Mouse (Mus musculus): ENCODE results near the gene Azin2.

Gene Azin2

GRCm38 (mm10) chr4:128897911-128898421 lies 64.3 kb downstream of the Azin2 start:
- DNase-seq (ENCODE audit: inconsistent ontology term), result peak; percentile 29

- no peak for DNase-seq (ENCODE audit: inconsistent ontology term)
These were observed 65.6 kb downstream of the Azin2 start for GRCm38 (mm10) chr4:128896667-128897066.

GRCm38 (mm10) chr4:128895841-128896240 lies 66.4 kb downstream of the Azin2 start:
- no peak for DNase-seq (ENCODE audit: inconsistent ontology term)

GRCm38 (mm10) chr4:128894112-128894511 lies 68.1 kb downstream of the Azin2 start:
- no peak for DNase-seq (ENCODE audit: inconsistent ontology term)

GRCm38 (mm10) chr4:128892188-128892587 lies 70.1 kb downstream of the Azin2 start:
- no peak for DNase-seq (ENCODE audit: inconsistent ontology term)

- no peak for DNase-seq (ENCODE audit: inconsistent ontology term)
These were observed 70.5 kb downstream of the Azin2 start for GRCm38 (mm10) chr4:128891746-128892145.

- peak; percentile 43 for DNase-seq (ENCODE audit: inconsistent ontology term)
These were observed 71.1 kb downstream of the Azin2 start for GRCm38 (mm10) chr4:128891157-128891556.

- DNase-seq (ENCODE audit: inconsistent ontology term), result no peak
These were observed 72.3 kb downstream of the Azin2 start for GRCm38 (mm10) chr4:128889752-128890630.

GRCm38 (mm10) chr4:128888436-128888990 lies 73.7 kb downstream of the Azin2 start:
- DNase-seq (ENCODE audit: inconsistent ontology term), result no peak

- peak; percentile 25 for DNase-seq (ENCODE audit: inconsistent ontology term)
These were observed 74.6 kb downstream of the Azin2 start for GRCm38 (mm10) chr4:128887641-128888091.

- DNase-seq (ENCODE audit: inconsistent ontology term), result no peak
These were observed 75.2 kb downstream of the Azin2 start for GRCm38 (mm10) chr4:128887026-128887425.

- no peak for DNase-seq (ENCODE audit: inconsistent ontology term)
These were observed 75.7 kb downstream of the Azin2 start for GRCm38 (mm10) chr4:128886571-128886970.

GRCm38 (mm10) chr4:128885540-128885939 lies 76.7 kb downstream of the Azin2 start:
- no peak for DNase-seq (ENCODE audit: inconsistent ontology term)

GRCm38 (mm10) chr4:128884711-128885095 lies 77.5 kb downstream of the Azin2 start:
- DNase-seq (ENCODE audit: inconsistent ontology term), result no peak

- DNase-seq (ENCODE audit: inconsistent ontology term), result peak; percentile 62
These were observed 78.2 kb downstream of the Azin2 start for GRCm38 (mm10) chr4:128883801-128884710.

- peak; percentile 81 for DNase-seq (ENCODE audit: inconsistent ontology term)
These were observed 78.9 kb downstream of the Azin2 start, which contains the start of gene Trim62 for GRCm38 (mm10) chr4:128883379-128883781. Gene Trim62 (plus strand): TSS chr4:128883580.

Measured in Muller cell, postnatal 12 days (primary cell).